Mouse (Mus musculus) large intestine, adult 2 months (tissue): ENCODE measurements around the gene Slc25a51. TPM values are rescaled to one million over a fixed set of nuclear protein-coding genes. Genes with fewer than 3 reads are reported as not detected.

Source experiments
- polyA plus RNA-seq: library from polyadenylated mRNA; depleted of rRNA; stranded (reverse); fragments of >200 nt; gene quantifications from 2 replicates; pipeline ENCODE4 v1.2.3, GENCODE M21; 2012; rRNA removed

Gene Slc25a51
- polyA plus RNA-seq, 1 experiment, result 46.4 TPM

Other genes starting within 250 kb of the Slc25a51 start
- 0.38 and 0.41 TPM in 2 replicates for gene Frmpd1, start 223.9 kb downstream of the Slc25a51 start, polyA plus RNA-seq
- gene Trmt10b, start 111.6 kb downstream of the Slc25a51 start, polyA plus RNA-seq, result 2.3 and 2.6 TPM in 2 replicates
- gene Dcaf10, start 66.7 kb downstream of the Slc25a51 start, polyA plus RNA-seq, result 6.4 and 9.9 TPM in 2 replicates
- 13.7 and 15.6 TPM in 2 replicates for gene Exosc3, start 66.0 kb downstream of the Slc25a51 start, polyA plus RNA-seq
- 33.5 and 36.9 TPM in 2 replicates for gene Shb, start 123.7 kb upstream of the Slc25a51 start, polyA plus RNA-seq